Mouse (Mus musculus) heart, adult 11 months (tissue): Measurements from ENCODE around the gene Catip.
"Not testable (repeated sequence)": the region's sequence is repeated elsewhere in the genome, so short reads cannot be mapped to it uniquely, and the experiment has no call there.

Source experiments
- DNase-seq: peaks from one replicate; pipeline ENCODE4 v3.0.0; 2022

The Catip gene

GRCm38 (mm10) chr1:74385531-74385930, 23.6 kb downstream of the Catip start:
- DNase-seq: no peak

GRCm38 (mm10) chr1:74386363-74386713, 24.4 kb downstream of the Catip start:
- no peak for DNase-seq

- peak; percentile 100 for DNase-seq
These were observed 24.9 kb downstream of the Catip start for GRCm38 (mm10) chr1:74386714-74387385.

- peak; percentile 93 for DNase-seq
These were observed 25.6 kb downstream of the Catip start for GRCm38 (mm10) chr1:74387386-74387988.

- peak; percentile 92 for DNase-seq
These were observed 26.6 kb downstream of the Catip start for GRCm38 (mm10) chr1:74388398-74388920.

- peak; percentile 97 for DNase-seq
These were observed 28.0 kb downstream of the Catip start for GRCm38 (mm10) chr1:74389831-74390286.

- peak; percentile 97 for DNase-seq
These were observed 28.5 kb downstream of the Catip start for GRCm38 (mm10) chr1:74390287-74390906.

GRCm38 (mm10) chr1:74390924-74391748, 29.2 kb downstream of the Catip start, which contains the start of gene Ctdsp1:
TSS of gene Ctdsp1 (plus strand) at chr1:74391509.
- DNase-seq: peak; percentile 100

GRCm38 (mm10) chr1:74391844-74392441, 30.0 kb downstream of the Catip start:
- DNase-seq: peak; percentile 99

- DNase-seq: peak; percentile 96
These were observed 30.6 kb downstream of the Catip start for GRCm38 (mm10) chr1:74392446-74392994.

- DNase-seq: peak; percentile 96
These were observed 31.1 kb downstream of the Catip start for GRCm38 (mm10) chr1:74393010-74393409.

- peak; percentile 95 for DNase-seq
These were observed 31.8 kb downstream of the Catip start for GRCm38 (mm10) chr1:74393697-74394096.

- DNase-seq: peak; percentile 94
These were observed 32.4 kb downstream of the Catip start for GRCm38 (mm10) chr1:74394311-74394710.

- peak; percentile 92 for DNase-seq
These were observed 33.0 kb downstream of the Catip start for GRCm38 (mm10) chr1:74394858-74395257.

GRCm38 (mm10) chr1:74395290-74395689, 33.4 kb downstream of the Catip start:
- peak; percentile 93 for DNase-seq

GRCm38 (mm10) chr1:74396456-74397222, 34.7 kb downstream of the Catip start:
- DNase-seq: not testable (repeated sequence)

- DNase-seq: peak; percentile 100
These were observed 35.5 kb downstream of the Catip start for GRCm38 (mm10) chr1:74397268-74397918.

GRCm38 (mm10) chr1:74397919-74398451, 36.1 kb downstream of the Catip start:
- DNase-seq: peak; percentile 97

GRCm38 (mm10) chr1:74400531-74400930, 38.6 kb downstream of the Catip start:
- DNase-seq: no peak

GRCm38 (mm10) chr1:74401015-74401702, 39.3 kb downstream of the Catip start:
- DNase-seq: no peak
